Mouse (Mus musculus): ENCODE results near the gene Fbxo41. TPM values are rescaled to one million over a fixed set of nuclear protein-coding genes. Genes with fewer than 3 reads are reported as not detected.
A peak's percentile ranks its signal among the peaks of the same experiment; 100 is the strongest.

The Fbxo41 gene
- polyA plus RNA-seq (2015; fragmentation: Nextera tagmentation; extraction: Ambion mirVana): 2.7 and 3.2 TPM in 2 replicates

- peak within 1 kb of the TSS; percentile 79 for H3K4me3 ChIP-seq
- peak within 1 kb of the TSS; percentile 78 for H3K9ac ChIP-seq
- H3K27ac ChIP-seq: peak within 1 kb of the TSS; percentile 49
- peak; percentile 91 for ATAC-seq
- peaks cover 19% of the 10 kb centered on the region for H3K27me3 ChIP-seq
- H3K36me3 ChIP-seq (ENCODE audit: poor library complexity, severe bottlenecking): no peaks in the 10 kb centered on the region
- H3K4me2 ChIP-seq: peak within 1 kb of the TSS; percentile 85
- no peaks in the 10 kb centered on the region for H3K9me3 ChIP-seq (replicated peaks)
- 0% methylated on average over 18 of the region's 22 CpGs for WGBS
- peaks cover 16% of the 10 kb centered on the region for H3K4me1 ChIP-seq
Measured at GRCm38 (mm10) chr6:85502911-85503250, at the start of gene Fbxo41. Gene Fbxo41 (minus strand): TSS chr6:85502994.

GRCm38 (mm10) chr6:85547642-85548041 lies 44.8 kb upstream of the Fbxo41 start:
- 89% methylated on average over 5 of the region's 5 CpGs for WGBS
- Histone ChIP-seq H3K4me3 (no peak overlapping the region), H3K27ac (no peak overlapping the region), H3K4me2 (no peak overlapping the region), H3K9ac (no peak overlapping the region), H3K4me1 (peaks cover 4% of the 10 kb centered on the region; the same call in 1 of the 2 replicates), H3K36me3 (ENCODE audit: poor library complexity, severe bottlenecking) (no peaks in the 10 kb centered on the region), H3K9me3 (replicated peaks) (no peaks in the 10 kb centered on the region), H3K27me3 (no peaks in the 10 kb centered on the region)
- ATAC-seq: no peak

- Histone ChIP-seq H3K4me3 (no peak overlapping the region), H3K9me3 (replicated peaks) (no peaks in the 10 kb centered on the region), H3K27me3 (no peaks in the 10 kb centered on the region), H3K4me1 (peaks cover 4% of the 10 kb centered on the region; the same call in 1 of the 2 replicates), H3K36me3 (ENCODE audit: poor library complexity, severe bottlenecking) (no peaks in the 10 kb centered on the region), H3K9ac (no peak overlapping the region), H3K27ac (no peak overlapping the region), H3K4me2 (peak overlapping the region; percentile 24; the same call in 1 of the 2 replicates)
- ATAC-seq: peak; percentile 48; the same call in 1 of the 2 replicates
- 64% methylated on average over 13 of the region's 13 CpGs for WGBS
Measured at GRCm38 (mm10) chr6:85544251-85544881, 41.6 kb upstream of the Fbxo41 start.

- 83% methylated on average over 10 of the region's 10 CpGs for WGBS
- ATAC-seq: no peak
- no peaks in the 10 kb centered on the region for H3K36me3 ChIP-seq (ENCODE audit: poor library complexity, severe bottlenecking)
- peaks cover 4% of the 10 kb centered on the region; the same call in 1 of the 2 replicates for H3K4me1 ChIP-seq
- no peaks in the 10 kb centered on the region for H3K27me3 ChIP-seq
- no peak overlapping the region for H3K4me2 ChIP-seq
- no peak overlapping the region for H3K4me3 ChIP-seq
- no peak overlapping the region for H3K27ac ChIP-seq
- no peaks in the 10 kb centered on the region for H3K9me3 ChIP-seq (replicated peaks)
- H3K9ac ChIP-seq: no peak overlapping the region
Measured at GRCm38 (mm10) chr6:85543351-85544175, 40.8 kb upstream of the Fbxo41 start.

DNA sequence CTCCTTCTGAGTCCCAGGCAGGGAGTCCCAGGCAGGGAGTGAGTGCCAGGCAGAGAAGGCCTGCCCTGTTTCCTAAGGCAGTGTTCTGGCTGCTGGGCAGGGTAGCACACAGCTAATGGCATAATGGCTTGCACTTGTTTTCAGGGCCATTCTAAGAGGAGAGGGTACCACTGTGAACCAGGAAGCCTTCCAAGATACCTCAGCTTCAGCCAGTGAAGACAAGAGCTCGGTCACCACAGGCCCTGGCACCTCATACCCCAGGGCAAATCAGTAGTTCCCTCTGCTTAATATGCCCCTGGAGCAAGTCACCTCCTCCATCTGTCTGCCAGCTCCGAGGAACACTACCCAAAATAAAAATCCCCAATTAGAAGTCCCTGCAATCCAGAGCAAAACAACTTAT lies 20.0 kb upstream of the Fbxo41 start:
- Histone ChIP-seq H3K4me2 (no peak overlapping the region), H3K27ac (no peak overlapping the region), H3K4me3 (no peak overlapping the region), H3K27me3 (0 out of 2 replicates have a peak, but pooled peaks cover 3% of the 10 kb centered on the region), H3K36me3 (ENCODE audit: poor library complexity, severe bottlenecking) (no peaks in the 10 kb centered on the region), H3K4me1 (0 out of 2 replicates have a peak, but pooled peaks cover 9% of the 10 kb centered on the region), H3K9me3 (replicated peaks) (no peaks in the 10 kb centered on the region), H3K9ac (no peak overlapping the region)
- WGBS: 69% methylated on average over 2 of the region's 2 CpGs
- no peak for ATAC-seq

- Histone ChIP-seq H3K9ac (no peak overlapping the region), H3K4me1 (0 out of 2 replicates have a peak, but pooled peaks cover 9% of the 10 kb centered on the region), H3K4me2 (no peak overlapping the region), H3K36me3 (ENCODE audit: poor library complexity, severe bottlenecking) (no peaks in the 10 kb centered on the region), H3K27ac (no peak overlapping the region), H3K27me3 (0 out of 2 replicates have a peak, but pooled peaks cover 3% of the 10 kb centered on the region), H3K9me3 (replicated peaks) (no peaks in the 10 kb centered on the region), H3K4me3 (no peak overlapping the region)
- WGBS: 88% methylated on average over 5 of the region's 5 CpGs
- ATAC-seq: no peak
Measured at GRCm38 (mm10) chr6:85522026-85522425, 19.2 kb upstream of the Fbxo41 start.

- ATAC-seq: peak; percentile 39; the same call in 1 of the 2 replicates
- peaks cover 34% of the 10 kb centered on the region for H3K27me3 ChIP-seq
- no peaks in the 10 kb centered on the region for H3K36me3 ChIP-seq (ENCODE audit: poor library complexity, severe bottlenecking)
- H3K4me2 ChIP-seq: no peak overlapping the region
- H3K9ac ChIP-seq: no peak overlapping the region
- no peak overlapping the region for H3K4me3 ChIP-seq
- peaks cover 17% of the 10 kb centered on the region for H3K4me1 ChIP-seq
- H3K9me3 ChIP-seq (replicated peaks): no peaks in the 10 kb centered on the region
- 34% methylated on average over 5 of the region's 5 CpGs for WGBS
- peak overlapping the region; percentile 0; the same call in 1 of the 2 replicates for H3K27ac ChIP-seq
Measured at GRCm38 (mm10) chr6:85518091-85518693, 15.4 kb upstream of the Fbxo41 start.

GRCm38 (mm10) chr6:85515941-85516340 lies 13.1 kb upstream of the Fbxo41 start:
- WGBS: 69% methylated on average over 4 of the region's 4 CpGs
- H3K4me2 ChIP-seq: no peak overlapping the region
- H3K27ac ChIP-seq: no peak overlapping the region
- H3K27me3 ChIP-seq: peaks cover 57% of the 10 kb centered on the region
- no peak overlapping the region for H3K9ac ChIP-seq
- no peaks in the 10 kb centered on the region for H3K36me3 ChIP-seq (ENCODE audit: poor library complexity, severe bottlenecking)
- H3K4me3 ChIP-seq: no peak overlapping the region
- no peaks in the 10 kb centered on the region for H3K9me3 ChIP-seq (replicated peaks)
- peaks cover 38% of the 10 kb centered on the region for H3K4me1 ChIP-seq
- ATAC-seq: no peak

GRCm38 (mm10) chr6:85513531-85513910 lies 10.7 kb upstream of the Fbxo41 start, which contains the start of gene Egr4:
Gene Egr4 (minus strand): TSS chr6:85513589.
- H3K9me3 ChIP-seq (replicated peaks): no peaks in the 10 kb centered on the region

GRCm38 (mm10) chr6:85512577-85513530 lies 10.1 kb upstream of the Fbxo41 start:
- H3K9ac ChIP-seq: peak overlapping the region; percentile 14; the same call in 1 of the 2 replicates
- no peaks in the 10 kb centered on the region for H3K36me3 ChIP-seq (ENCODE audit: poor library complexity, severe bottlenecking)
- peaks cover 29% of the 10 kb centered on the region for H3K4me1 ChIP-seq
- H3K27ac ChIP-seq: no peak overlapping the region
- H3K4me2 ChIP-seq: peak overlapping the region; percentile 79
- ATAC-seq: peak; percentile 31
- H3K9me3 ChIP-seq (replicated peaks): no peaks in the 10 kb centered on the region
- WGBS: under 1% methylated on average over 80 of the region's 90 CpGs
- H3K4me3 ChIP-seq: peak overlapping the region; percentile 46
- H3K27me3 ChIP-seq: peaks cover 83% of the 10 kb centered on the region

More at GRCm38 (mm10) chr6:85513531-85513910, 10.7 kb upstream of the Fbxo41 start, which contains the start of gene Egr4:
- Histone ChIP-seq H3K27ac (no peak within 1 kb of the TSS), H3K4me1 (peaks cover 35% of the 10 kb centered on the region), H3K36me3 (ENCODE audit: poor library complexity, severe bottlenecking) (no peaks in the 10 kb centered on the region), H3K4me2 (peak within 1 kb of the TSS; percentile 79), H3K4me3 (peak within 1 kb of the TSS; percentile 46), H3K9ac (peak within 1 kb of the TSS; percentile 14; the same call in 1 of the 2 replicates), H3K27me3 (peaks cover 78% of the 10 kb centered on the region)
- under 1% methylated on average over 38 of the region's 38 CpGs for WGBS
- ATAC-seq: peak; percentile 71

DNA sequence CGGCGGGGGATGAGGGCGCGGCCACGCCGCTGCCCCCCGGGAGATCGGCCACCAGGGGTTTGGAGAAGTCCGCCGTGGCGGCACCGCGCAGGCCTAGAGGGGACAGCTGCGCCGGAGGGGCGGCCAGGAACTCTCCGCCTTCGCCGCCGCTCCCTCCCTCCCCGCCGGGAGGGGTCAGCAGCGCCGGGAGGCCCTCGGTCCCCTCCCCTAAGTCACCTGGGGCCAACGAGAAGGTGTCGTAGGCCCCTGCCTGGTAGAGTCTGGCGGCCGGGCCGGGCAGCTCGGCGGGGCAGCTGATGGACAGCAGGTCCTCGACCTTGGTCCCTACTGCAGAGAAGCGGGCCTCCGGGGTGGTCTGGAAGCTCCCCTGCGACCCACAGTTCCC lies 9.3 kb upstream of the Fbxo41 start:
- H3K27ac ChIP-seq: no peak overlapping the region
- peak overlapping the region; percentile 79 for H3K4me2 ChIP-seq
- 0% methylated on average over 24 of the region's 36 CpGs for WGBS
- peak overlapping the region; percentile 46 for H3K4me3 ChIP-seq
- peaks cover 28% of the 10 kb centered on the region for H3K4me1 ChIP-seq
- H3K27me3 ChIP-seq: peaks cover 83% of the 10 kb centered on the region
- 0 out of 2 replicates have a peak overlapping the region, but pooled peaks have one; percentile 30 for H3K9ac ChIP-seq
- no peaks in the 10 kb centered on the region for H3K9me3 ChIP-seq (replicated peaks)
- H3K36me3 ChIP-seq (ENCODE audit: poor library complexity, severe bottlenecking): no peaks in the 10 kb centered on the region
- ATAC-seq: 0 out of 2 replicates have a peak, but pooled peaks have one; percentile 9

Data from forebrain, embryonic 13.5 days (tissue).